Mouse (Mus musculus): ENCODE data around the gene Camsap3.
"Not testable (repeated sequence)": the region's sequence is repeated elsewhere in the genome, so short reads cannot be mapped to it uniquely, and the experiment has no call there.

Gene Camsap3

GRCm38 (mm10) chr8:3586993-3587390 is at the start of gene Camsap3:
Camsap3 (plus strand) TSS chr8:3587293.
- DNase-seq (ENCODE audit: low read depth, low spot score), result no peak

DNA sequence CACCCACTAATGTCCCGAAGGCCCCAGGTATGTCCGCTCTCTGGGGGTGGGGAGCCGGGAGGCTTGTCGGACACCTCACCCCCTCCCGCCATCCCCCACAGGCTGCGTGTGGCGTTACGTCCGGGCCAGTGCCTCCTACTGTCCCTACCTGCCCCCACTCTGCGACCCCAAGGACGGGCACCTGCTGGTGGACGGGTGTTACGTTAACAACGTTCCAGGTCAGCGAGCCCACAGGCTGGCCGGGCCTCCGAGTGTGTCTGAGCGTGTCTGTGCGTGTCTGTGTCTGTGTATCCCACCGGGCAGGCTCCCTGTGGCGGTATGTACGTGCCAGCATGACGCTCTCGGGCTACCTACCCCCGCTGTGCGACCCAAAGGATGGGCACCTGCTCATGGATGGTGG is 49.4 kb upstream of the Camsap3 start:
- DNase-seq (ENCODE audit: low read depth, low spot score), result no peak

DNA sequence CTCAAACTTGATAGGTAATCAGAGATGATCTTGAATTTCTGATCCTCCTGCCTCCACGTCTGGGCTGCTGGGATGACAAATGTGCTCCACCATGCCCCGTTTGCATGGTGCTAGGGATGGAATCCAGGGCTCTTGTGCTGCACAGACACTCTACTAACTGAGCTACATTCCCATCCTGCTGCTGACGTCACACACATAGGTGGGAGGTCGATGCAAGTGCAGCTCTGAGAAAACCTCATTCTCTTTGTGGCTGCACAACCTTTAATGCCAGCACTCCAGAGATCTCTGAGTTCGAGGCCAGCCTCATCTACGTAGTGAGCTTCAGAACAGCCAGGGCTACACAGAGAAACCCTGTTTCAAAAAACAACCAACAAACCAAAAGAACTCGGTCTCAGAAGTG is 47.9 kb upstream of the Camsap3 start:
- no peak for DNase-seq (ENCODE audit: low read depth, low spot score)

DNA sequence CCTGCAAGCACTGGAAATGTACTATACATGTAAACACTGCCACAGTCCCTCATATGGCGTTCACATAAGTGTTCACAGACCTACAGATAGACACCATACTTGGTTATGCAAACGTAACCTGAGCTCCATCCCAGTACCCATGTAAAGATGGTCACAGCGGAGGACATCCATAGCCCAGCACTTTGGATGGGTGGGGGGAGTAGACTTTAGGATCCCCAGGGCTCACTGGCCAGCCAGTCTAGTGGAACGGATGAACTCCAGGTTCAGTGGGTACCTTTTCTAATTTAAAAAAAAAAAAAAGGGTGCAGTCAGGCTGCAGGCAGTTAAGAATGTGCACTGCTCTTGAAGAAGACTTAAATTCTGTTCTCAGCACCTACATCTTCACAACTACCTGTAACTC is 47.0 kb upstream of the Camsap3 start:
- DNase-seq (ENCODE audit: low read depth, low spot score), result no peak

DNA sequence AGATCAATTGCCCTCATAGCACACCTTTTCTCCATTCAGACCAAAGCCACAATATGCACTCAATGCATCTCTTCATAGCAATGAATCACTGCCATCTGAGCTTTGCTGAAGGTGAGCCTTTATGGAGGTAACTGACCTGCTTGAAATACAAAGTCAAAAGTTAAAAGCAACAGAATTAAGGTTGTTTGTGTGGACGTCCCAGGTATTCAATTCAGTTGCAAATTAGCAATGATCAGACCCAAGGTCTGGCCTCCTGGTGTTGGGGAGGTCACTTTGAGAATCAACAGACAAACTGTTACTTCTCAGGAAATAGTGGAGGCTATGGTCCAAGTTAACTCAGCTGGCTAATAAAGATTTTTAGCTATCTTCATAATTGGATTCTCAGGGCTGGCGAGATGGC is 40.6 kb upstream of the Camsap3 start:
- DNase-seq (ENCODE audit: low read depth, low spot score), result no peak

GRCm38 (mm10) chr8:3552240-3552639 is 34.9 kb upstream of the Camsap3 start:
- no peak for DNase-seq (ENCODE audit: low read depth, low spot score)

GRCm38 (mm10) chr8:3556114-3556513 is 31.0 kb upstream of the Camsap3 start:
- peak; percentile 13 for DNase-seq (ENCODE audit: low read depth, low spot score)

DNA sequence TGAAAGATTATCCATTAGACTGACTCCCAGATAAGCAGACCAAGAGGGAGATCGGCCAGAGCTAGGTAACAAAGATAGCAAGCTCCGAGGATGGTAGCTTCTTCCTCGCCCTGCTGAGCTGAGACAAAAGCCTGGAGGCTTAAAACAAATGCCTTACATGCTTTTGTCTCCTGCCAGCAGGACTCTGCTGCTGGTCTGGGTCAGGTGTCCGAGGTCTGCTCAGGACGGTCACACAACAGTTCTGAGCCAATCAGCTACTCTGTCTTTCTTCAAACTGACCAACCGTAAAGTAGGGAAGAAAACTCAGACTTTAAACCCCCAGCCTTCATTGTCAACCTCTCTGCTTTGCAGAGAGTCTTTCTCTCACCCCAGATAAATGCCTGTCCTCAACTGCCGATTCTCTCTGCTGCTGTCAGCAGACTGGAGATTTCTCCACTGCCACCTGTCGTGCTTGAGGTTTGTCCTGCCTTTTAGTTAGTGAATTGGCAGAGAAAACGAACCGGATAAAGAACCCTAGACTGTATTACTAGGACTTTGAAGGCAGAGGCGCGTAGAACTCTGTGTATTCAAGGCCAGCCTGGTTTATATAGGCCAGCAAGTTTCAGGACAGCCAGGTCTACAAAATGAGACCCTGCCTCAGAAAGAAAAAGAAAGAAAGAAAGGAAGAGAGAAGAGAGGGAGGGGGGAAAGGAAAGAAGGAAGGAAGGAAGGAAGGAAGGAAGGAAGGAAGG is 19.3 kb upstream of the Camsap3 start, which contains the start of gene C330021F23Rik:
Gene C330021F23Rik, plus strand, starts transcription at position 350 of the 731 bp plus-strand sequence.
- DNase-seq (ENCODE audit: low read depth, low spot score), result no peak

GRCm38 (mm10) chr8:3568378-3568777 is 18.7 kb upstream of the Camsap3 start:
- DNase-seq (ENCODE audit: low read depth, low spot score), result no peak

GRCm38 (mm10) chr8:3569784-3570183 is 17.3 kb upstream of the Camsap3 start:
- no peak for DNase-seq (ENCODE audit: low read depth, low spot score)

DNA sequence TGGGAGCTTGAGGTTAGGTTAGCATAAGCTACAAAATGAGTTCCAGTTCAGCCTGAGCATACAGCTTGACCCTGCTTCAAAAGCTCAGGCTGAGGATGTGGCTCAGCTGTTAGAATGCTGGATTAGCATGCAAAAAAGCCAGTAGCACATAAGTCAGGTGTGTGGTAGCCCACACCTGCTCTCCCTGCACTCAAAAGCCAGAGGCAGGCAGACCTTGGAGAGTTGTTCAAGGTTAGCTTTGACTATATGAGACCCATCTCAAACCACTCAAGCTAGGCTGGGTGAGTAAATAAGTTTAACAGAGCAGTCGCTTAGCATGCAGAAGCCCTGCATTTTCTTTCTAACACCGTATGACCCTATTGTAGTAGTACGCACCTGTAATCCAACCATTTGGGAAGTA is 12.5 kb upstream of the Camsap3 start:
- no peak for DNase-seq (ENCODE audit: low read depth, low spot score)

GRCm38 (mm10) chr8:3576211-3576960 is 10.7 kb upstream of the Camsap3 start:
- no peak for DNase-seq (ENCODE audit: low read depth, low spot score)

DNA sequence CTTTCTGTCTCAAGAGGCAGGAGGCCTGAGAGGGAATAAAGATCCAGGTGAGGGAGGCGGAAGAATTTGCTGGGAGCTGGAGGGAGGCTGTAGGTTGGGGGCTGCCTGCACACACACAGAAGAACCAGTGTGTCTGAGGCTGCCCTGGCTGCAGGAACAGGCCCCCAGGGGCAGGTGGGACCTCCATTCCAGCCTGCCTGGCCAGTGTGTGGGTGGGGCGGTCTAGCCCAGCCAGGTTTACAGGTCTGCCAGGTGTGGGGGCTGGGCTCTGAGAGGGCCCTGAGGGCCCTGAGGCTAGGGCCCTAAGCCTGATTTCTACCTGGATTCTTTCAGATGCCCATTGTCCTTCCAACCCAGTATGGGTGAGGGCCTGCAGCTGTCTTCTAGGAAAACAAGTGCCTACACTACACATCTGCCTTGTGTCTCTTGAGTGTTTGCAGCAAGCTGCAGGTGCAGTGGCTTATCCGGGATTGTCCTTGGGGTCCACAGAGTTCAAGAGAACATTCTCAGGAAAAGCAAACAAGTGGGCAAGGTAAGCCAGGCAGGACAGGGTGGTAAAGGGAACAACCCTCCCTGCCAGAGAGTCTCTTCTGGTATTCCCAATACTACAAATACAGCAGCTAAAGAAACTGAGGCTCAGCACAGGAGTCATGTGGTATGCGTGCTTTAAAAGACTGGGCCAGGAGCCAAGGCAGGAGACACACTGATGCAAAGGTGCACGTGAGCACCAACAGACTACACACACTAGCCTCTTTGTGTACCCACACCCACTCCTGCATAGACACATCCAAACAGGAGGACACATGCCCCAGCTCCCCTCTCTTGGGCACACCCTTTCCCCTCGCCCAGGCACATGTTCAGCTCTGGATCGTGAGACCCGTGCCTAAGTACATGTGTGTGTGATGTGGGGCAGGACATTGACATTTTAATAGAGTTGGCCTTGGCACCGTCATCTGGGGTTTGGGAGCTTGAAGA is 7.4 kb upstream of the Camsap3 start:
- DNase-seq (ENCODE audit: low read depth, low spot score), result no peak

DNA sequence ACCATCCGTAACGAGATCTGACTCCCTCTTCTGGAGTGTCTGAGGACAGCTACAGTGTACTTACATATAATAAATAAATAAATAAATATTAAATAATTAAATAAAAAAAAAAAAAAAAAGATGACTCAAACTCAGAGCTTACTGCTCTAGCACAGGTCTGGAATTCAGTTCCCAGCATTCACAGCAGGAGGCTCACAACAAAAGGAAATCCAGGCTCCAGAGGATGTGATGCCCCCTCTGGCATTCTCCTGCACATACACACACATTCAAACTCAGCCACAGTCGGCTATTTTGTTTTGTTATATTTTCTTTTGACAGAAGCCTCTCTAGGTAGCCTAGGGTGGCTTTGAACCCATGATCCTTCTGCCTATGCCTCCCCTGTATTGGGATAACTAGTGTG is 5.1 kb upstream of the Camsap3 start:
- not testable (repeated sequence) for DNase-seq (ENCODE audit: low read depth, low spot score)

DNA sequence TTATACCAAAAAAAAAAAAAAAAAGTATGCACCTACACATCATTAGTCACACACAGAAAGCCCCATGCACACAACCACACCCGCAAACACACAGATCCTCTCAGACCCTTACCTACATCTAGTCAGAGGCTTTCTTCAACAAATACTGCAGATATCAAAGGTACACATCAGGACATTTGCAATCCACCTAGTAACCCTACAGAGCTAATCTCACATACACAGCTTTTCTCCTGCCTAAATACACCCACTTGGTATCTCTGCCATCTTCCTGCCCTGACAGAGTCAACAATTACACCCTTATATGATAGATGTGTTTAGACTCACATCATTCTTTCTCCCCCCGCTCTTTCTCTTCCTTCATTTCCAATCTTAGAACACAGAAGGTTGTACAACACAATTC is 641 bp upstream of the Camsap3 start:
- no peak for DNase-seq (ENCODE audit: low read depth, low spot score)

DNA sequence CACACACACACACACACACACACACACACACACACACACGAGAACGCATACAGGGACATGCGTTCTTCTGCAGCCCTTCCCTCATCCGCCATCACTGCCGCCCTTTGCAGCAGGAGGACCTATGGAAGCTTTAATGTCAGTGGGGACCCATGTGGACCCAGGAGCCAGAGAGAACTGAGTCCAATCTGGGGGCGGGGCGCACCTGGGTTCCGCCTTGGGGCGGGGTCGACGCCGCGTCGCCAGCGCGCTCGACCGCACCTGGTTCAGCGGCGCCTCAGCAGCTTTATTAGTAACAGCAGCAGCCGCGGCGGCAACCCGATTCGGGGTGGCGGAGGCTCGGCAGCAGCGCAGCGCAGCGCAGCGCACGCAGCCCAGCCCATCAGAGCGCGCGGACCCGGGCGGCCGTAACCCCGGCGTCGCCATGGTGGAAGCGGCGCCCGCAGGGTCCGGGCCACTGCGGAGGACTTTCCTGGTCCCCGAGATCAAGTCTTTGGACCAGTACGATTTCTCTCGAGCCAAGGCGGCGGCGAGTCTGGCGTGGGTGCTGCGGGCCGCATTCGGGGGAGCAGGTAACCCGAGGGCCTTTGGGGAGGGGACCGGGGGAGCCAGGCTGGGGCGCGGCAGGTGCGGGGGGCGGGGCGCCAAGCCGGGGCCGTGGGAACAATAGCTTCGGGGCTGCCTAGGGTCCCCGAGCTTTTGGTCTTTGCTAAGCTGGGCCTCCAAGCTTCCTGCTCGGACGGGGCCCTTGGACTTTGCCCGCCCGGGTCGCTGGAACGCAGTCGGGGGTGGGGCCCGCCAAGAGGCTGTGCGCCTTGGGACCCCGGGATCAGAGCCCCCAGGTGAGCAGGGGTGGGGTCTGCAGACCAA is 531 bp downstream of the Camsap3 start:
- DNase-seq (ENCODE audit: low read depth, low spot score), result peak; percentile 56

GRCm38 (mm10) chr8:3588258-3588633 is 1.2 kb downstream of the Camsap3 start:
- DNase-seq (ENCODE audit: low read depth, low spot score), result no peak

DNA sequence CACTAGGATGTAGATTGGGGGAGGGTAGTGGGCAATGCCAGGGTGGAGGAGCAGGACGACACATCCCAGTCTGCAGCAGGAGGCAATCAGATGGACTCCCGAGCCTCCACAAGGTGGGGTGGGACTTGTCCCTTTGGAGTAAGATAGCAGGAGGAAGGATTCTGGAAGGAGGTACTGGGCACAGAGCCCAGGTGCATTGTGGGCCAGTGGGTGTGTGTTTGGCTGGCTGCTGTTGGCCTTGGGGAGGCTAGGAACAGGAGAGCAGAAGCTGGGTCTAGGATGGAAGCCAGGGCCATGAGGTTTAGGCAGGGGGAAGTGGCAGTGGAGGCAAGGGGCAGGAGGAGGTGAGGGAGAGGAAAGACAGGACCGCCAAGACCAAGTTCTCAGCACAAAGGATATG is 6.4 kb downstream of the Camsap3 start:
- DNase-seq (ENCODE audit: low read depth, low spot score), result no peak

- DNase-seq (ENCODE audit: low read depth, low spot score), result no peak
Measured at GRCm38 (mm10) chr8:3594466-3594865, 7.4 kb downstream of the Camsap3 start.

DNA sequence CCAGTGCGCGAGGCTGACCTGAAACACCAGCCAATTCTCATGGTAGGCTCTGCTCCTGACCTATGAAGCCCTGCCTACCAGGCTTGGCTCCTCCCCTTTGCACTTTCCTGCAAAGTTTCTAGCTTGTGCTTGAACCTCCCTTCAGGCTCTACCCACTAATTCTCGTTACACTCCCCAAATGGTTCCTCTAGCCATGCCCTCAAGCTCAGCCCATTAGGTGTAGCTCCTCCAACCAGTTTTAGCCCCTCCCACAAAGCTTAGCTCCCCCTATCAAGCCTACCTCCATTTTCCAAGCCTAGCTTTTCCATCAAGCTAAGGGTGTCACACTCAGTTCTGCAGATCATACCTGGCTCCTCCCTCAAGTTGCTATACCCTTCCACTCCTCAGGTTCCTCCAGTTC is 11.0 kb downstream of the Camsap3 start:
- DNase-seq (ENCODE audit: low read depth, low spot score), result no peak

GRCm38 (mm10) chr8:3599219-3599618 is 12.1 kb downstream of the Camsap3 start:
- DNase-seq (ENCODE audit: low read depth, low spot score), result no peak

All from CD4-positive, CD25-positive, alpha-beta regulatory T cell, adult 2 months (primary cell).